Mouse (Mus musculus) layer of hippocampus, postnatal 10 days (tissue): ENCODE results near the gene Irak1. TPM values are rescaled to one million over a fixed set of nuclear protein-coding genes. Genes with fewer than 3 reads are reported as not detected.

Experiments
- DNase-seq, 2 experiments: peaks; one replicate each; pipeline ENCODE4 v3.0.0; 2021; ENCODE audit warnings: low spot score in 2 of 2
- microRNA-seq, 2 experiments: library from miRNA; unstranded; fragments of <30 nt; microRNA quantifications; one replicate each; pipeline ENCODE4 v1.2.0; 2021
- total RNA-seq, 2 experiments: library from RNA; stranded (reverse); gene quantifications; 2 replicates each; pipeline ENCODE4 v1.2.3; 2021

Irak1 gene
- total RNA-seq, 2 experiments from 2014 or later = 52.5 to 52.9 TPM

GRCm38 (mm10) chrX:73966248-73967176 lies 57.2 kb downstream of the Irak1 start, which contains the start of gene Hcfc1:
TSS of gene Hcfc1 (minus strand) at chrX:73966357.
- DNase-seq = peak; percentile 86 to 91

DNA sequence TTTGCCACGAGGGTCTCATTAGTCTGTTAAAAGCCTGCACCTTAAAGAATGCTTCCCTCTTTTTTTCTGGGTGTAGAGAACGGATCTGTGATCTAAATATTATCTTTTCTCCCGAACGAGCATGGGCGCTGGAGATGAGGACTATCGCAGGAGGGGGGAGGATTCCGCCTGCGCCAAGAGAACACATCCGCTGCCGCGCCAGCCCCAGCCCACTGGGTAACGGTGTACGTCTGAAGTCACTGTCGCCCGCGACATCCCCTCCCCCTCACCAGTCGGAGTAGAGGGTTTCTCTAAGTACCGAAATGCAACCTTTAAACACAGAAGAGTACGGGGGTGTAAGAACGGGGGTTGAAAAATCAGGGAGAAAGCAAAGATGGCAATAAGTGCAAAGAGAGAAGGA lies 58.4 kb downstream of the Irak1 start:
- DNase-seq = peak; percentile 40 to 66

GRCm38 (mm10) chrX:73964363-73964762 lies 59.4 kb downstream of the Irak1 start:
- no peak for DNase-seq

Small RNA genes lying within 50 kb of the gene (microRNA-seq; reads per million reads assigned to microRNA genes)
- gene Mir5132 (6.5 to 8.0 reads per million in 2 experiments), gene Mir718 (0 reads per million in 2 experiments)

Other genes starting within 250 kb of the Irak1 start
- 1 to 10 TPM; 2.2 to 3.8 TPM for gene Srpk3, start 249.5 kb downstream of the Irak1 start, total RNA-seq
- 100 to 1,000 TPM; 151 to 157 TPM for gene Idh3g, start 237.0 kb downstream of the Irak1 start, total RNA-seq
- gene Ssr4, start 236.9 kb downstream of the Irak1 start, total RNA-seq = 100 to 1,000 TPM; 101 to 104 TPM
- gene Pdzd4, start 198.9 kb downstream of the Irak1 start, total RNA-seq = 100 to 1,000 TPM; 110 to 111 TPM
- not detected for gene Avpr2, start 131.8 kb downstream of the Irak1 start, total RNA-seq
- 100 to 1,000 TPM; 333 to 351 TPM for gene L1cam, start 127.8 kb downstream of the Irak1 start, total RNA-seq
- 1 to 10 TPM; 4.6 to 5.1 TPM for gene Arhgap4, start 102.0 kb downstream of the Irak1 start, total RNA-seq
- gene Naa10, start 102.0 kb downstream of the Irak1 start, total RNA-seq = 10 to 100 TPM; 69.8 to 72.9 TPM
- gene Renbp, start 93.1 kb downstream of the Irak1 start, total RNA-seq = 1 to 10 TPM; 3.9 to 7.1 TPM
- 10 to 100 TPM; 72.9 to 77.8 TPM for gene Hcfc1, start 57.6 kb downstream of the Irak1 start, total RNA-seq
- gene Opn1mw, start 103.5 kb upstream of the Irak1 start, total RNA-seq = not detected
- 10 to 100 TPM; 74.3 to 75.1 TPM for gene Mecp2, start 111.4 kb upstream of the Irak1 start, total RNA-seq
- not detected for gene Tex28, start 143.9 kb upstream of the Irak1 start, total RNA-seq
- not detected for gene Tktl1, start 153.3 kb upstream of the Irak1 start, total RNA-seq
- gene Flna, start 225.9 kb upstream of the Irak1 start, total RNA-seq = 100 to 1,000 TPM; 210 to 252 TPM
- gene Emd, start 230.8 kb upstream of the Irak1 start, total RNA-seq = 10 to 100 TPM; 36.0 to 44.7 TPM
- 100 to 1,000 TPM; 203 to 222 TPM for gene Rpl10, start 246.9 kb upstream of the Irak1 start, total RNA-seq